Mouse (Mus musculus) E14TG2a.4 (cell line): ENCODE measurements around the gene Olfr194.

Source experiments
- CTCF ChIP-seq: conservative IDR thresholded peaks from 2 replicates; pipeline ENCODE4 v1.5.1; 2014; ENCODE audit warnings: low read length
- NANOG ChIP-seq: IDR thresholded peaks from 2 replicates; pipeline ENCODE4 v1.6.1; 2014; ENCODE audit warnings: borderline replicate concordance, low read length, mixed read lengths

GRCm38 (mm10) chr16:59105312-59105711 is 15.6 kb downstream of the Olfr194 start:
- TF ChIP-seq CTCF (no peak), NANOG (no peak)
